Mouse (Mus musculus): ENCODE measurements around the gene S100a10. TPM values are rescaled to one million over a fixed set of nuclear protein-coding genes. Genes with fewer than 3 reads are reported as not detected.
A peak's percentile ranks its signal among the peaks of the same experiment; 100 is the strongest.
"Not testable (repeated sequence)": the region's sequence is repeated elsewhere in the genome, so short reads cannot be mapped to it uniquely, and the experiment has no call there.

Gene S100a10
- total RNA-seq, 2 experiments from 2014 or later, result 131 to 166 TPM

GRCm38 (mm10) chr3:93579317-93580038, 24.6 kb downstream of the S100a10 start:
- no peak for DNase-seq

GRCm38 (mm10) chr3:93580039-93580403, 25.1 kb downstream of the S100a10 start:
- no peak for DNase-seq

- no peak for DNase-seq
Observed at GRCm38 (mm10) chr3:93580946-93581345, 26.1 kb downstream of the S100a10 start.

- DNase-seq, result no peak
Observed at GRCm38 (mm10) chr3:93581687-93582086, 26.8 kb downstream of the S100a10 start.

- DNase-seq, result no peak
Observed at GRCm38 (mm10) chr3:93583056-93583455, 28.2 kb downstream of the S100a10 start.

- DNase-seq, result no peak
Observed at GRCm38 (mm10) chr3:93589629-93590028, 34.7 kb downstream of the S100a10 start.

- no peak for DNase-seq
Observed at GRCm38 (mm10) chr3:93590256-93590655, 35.4 kb downstream of the S100a10 start.

GRCm38 (mm10) chr3:93592100-93592499, 37.2 kb downstream of the S100a10 start:
- no peak for DNase-seq

GRCm38 (mm10) chr3:93592976-93593375, 38.1 kb downstream of the S100a10 start:
- no peak for DNase-seq

- DNase-seq, result peak; percentile 22
Observed at GRCm38 (mm10) chr3:93593512-93593911, 38.6 kb downstream of the S100a10 start.

GRCm38 (mm10) chr3:93596632-93597031, 41.8 kb downstream of the S100a10 start:
- no peak for DNase-seq

- DNase-seq, result no peak
Observed at GRCm38 (mm10) chr3:93597221-93597913, 42.5 kb downstream of the S100a10 start.

- DNase-seq, result no peak
Observed at GRCm38 (mm10) chr3:93597970-93598369, 43.1 kb downstream of the S100a10 start.

GRCm38 (mm10) chr3:93600206-93600605, 45.3 kb downstream of the S100a10 start:
- DNase-seq, result no peak

- DNase-seq, result no peak
Observed at GRCm38 (mm10) chr3:93601903-93602302, 47.0 kb downstream of the S100a10 start.

- DNase-seq, result not testable (repeated sequence)
Observed at GRCm38 (mm10) chr3:93608970-93609369, 54.1 kb downstream of the S100a10 start.

Other genes starting within 250 kb of the S100a10 start
- gene Hrnr, start 235.3 kb upstream of the S100a10 start, total RNA-seq (2021), result not detected
- gene Rptn, start 161.4 kb upstream of the S100a10 start, total RNA-seq (2021), result not detected
- gene Tchh, start 112.8 kb upstream of the S100a10 start, total RNA-seq (2021), result under 1 TPM; 0.25 to 0.35 TPM
- not detected for gene Tchhl1, start 86.3 kb upstream of the S100a10 start, total RNA-seq (2021)
- 100 to 1,000 TPM; 149 to 190 TPM for gene S100a11, start 34.6 kb upstream of the S100a10 start, total RNA-seq (2021)
- gene Tdpoz2, start 97.6 kb downstream of the S100a10 start, total RNA-seq (2021), result not detected
- not detected for gene Tdpoz1, start 121.2 kb downstream of the S100a10 start, total RNA-seq (2021)
- gene Gm37596, start 138.0 kb downstream of the S100a10 start, total RNA-seq (2021), result not detected
- not detected for gene Gm5773, start 217.9 kb downstream of the S100a10 start, total RNA-seq (2021)
- not detected for gene Tdpoz4, start 241.3 kb downstream of the S100a10 start, total RNA-seq (2021)

Measured in gastrocnemius, postnatal 10 days (tissue).